Mouse (Mus musculus) stomach, postnatal 0 days (tissue): Measurements from ENCODE around the gene Prkab1. TPM values are rescaled to one million over a fixed set of nuclear protein-coding genes. Genes with fewer than 3 reads are reported as not detected.

Experiments used
- ATAC-seq: fragments of 200-750 bp; cut with Nextera tagmentation; 2 replicates; pipeline ENCODE4 v1.8.0; 2017; ENCODE audit not compliant: low FRiP score, low TSS enrichment
- DNase-seq: peaks from one replicate; pipeline ENCODE4 v3.0.0-alpha.2; 2016; ENCODE audit warnings: low spot score
- H3K27ac ChIP-seq: fragments of 300-500 bp; sonication (generic); replicated peaks from 2 replicates; pipeline ENCODE4 v1.5.1; 2014; ENCODE audit warnings: mild to moderate bottlenecking, control low read depth
- H3K27me3 ChIP-seq: fragments of 300-500 bp; sonication (generic); 2 replicates; pipeline ENCODE4 v1.6.1; 2014; ENCODE audit warnings: low read length; ENCODE audit not compliant: control insufficient read depth, insufficient read depth
- H3K36me3 ChIP-seq: fragments of 300-500 bp; sonication (generic); 2 replicates; pipeline ENCODE4 v1.6.1; 2014; ENCODE audit warnings: low read length, mixed read lengths; ENCODE audit not compliant: control insufficient read depth, insufficient read depth
- H3K4me1 ChIP-seq: fragments of 300-500 bp; sonication (generic); replicated peaks from 2 replicates; pipeline ENCODE4 v1.6.1; 2014; ENCODE audit warnings: antibody characterized with exemption; ENCODE audit not compliant: control insufficient read depth, insufficient read depth
- H3K4me2 ChIP-seq: fragments of 300-500 bp; sonication (generic); replicated peaks from 2 replicates; pipeline ENCODE4 v1.6.1; 2014; ENCODE audit warnings: low read depth, mild to moderate bottlenecking, control low read depth, moderate library complexity
- H3K4me3 ChIP-seq: fragments of 300-500 bp; sonication (generic); 2 replicates; pipeline ENCODE4 v1.5.1; 2014; ENCODE audit warnings: low read depth, low read length, control low read depth
- H3K9ac ChIP-seq: fragments of 300-500 bp; sonication (generic); 2 replicates; pipeline ENCODE4 v1.6.1; 2014; ENCODE audit warnings: mild to moderate bottlenecking, low read length, control low read depth, mixed read lengths
- H3K9me3 ChIP-seq: fragments of 300-500 bp; sonication (generic); 2 replicates; pipeline ENCODE4 v1.6.1; 2016; ENCODE audit warnings: low read length; ENCODE audit not compliant: control insufficient read depth
- CTCF ChIP-seq: IDR thresholded peaks from 2 replicates; pipeline ENCODE4 v1.5.1; 2016; ENCODE audit warnings: antibody characterized with exemption, low read depth, mild to moderate bottlenecking, moderate library complexity
- EP300 ChIP-seq: optimal IDR thresholded peaks from 2 replicates; pipeline ENCODE3; 2016; ENCODE audit warnings: antibody characterized with exemption
- WGBS: fragments of 180-500 bp; shearing (Covaris S2); extraction: QIAGEN DNeasy Blood & Tissue Kit; methylation state at CpG from one replicate; pipeline ENCODE4 v1.1.7; 2014; 5-methylcytosine and 5-hydroxymethylcytosine counted together
- polyA plus RNA-seq: library from polyadenylated mRNA; unstranded; fragments of >200 nt; fragmentation: Nextera tagmentation; extraction: Ambion mirVana; gene quantifications from 2 replicates; pipeline ENCODE4 v1.2.1, GENCODE M21; 2015

Prkab1 gene
- polyA plus RNA-seq, 1 experiment from 2014 or later = 56.6 TPM

DNA sequence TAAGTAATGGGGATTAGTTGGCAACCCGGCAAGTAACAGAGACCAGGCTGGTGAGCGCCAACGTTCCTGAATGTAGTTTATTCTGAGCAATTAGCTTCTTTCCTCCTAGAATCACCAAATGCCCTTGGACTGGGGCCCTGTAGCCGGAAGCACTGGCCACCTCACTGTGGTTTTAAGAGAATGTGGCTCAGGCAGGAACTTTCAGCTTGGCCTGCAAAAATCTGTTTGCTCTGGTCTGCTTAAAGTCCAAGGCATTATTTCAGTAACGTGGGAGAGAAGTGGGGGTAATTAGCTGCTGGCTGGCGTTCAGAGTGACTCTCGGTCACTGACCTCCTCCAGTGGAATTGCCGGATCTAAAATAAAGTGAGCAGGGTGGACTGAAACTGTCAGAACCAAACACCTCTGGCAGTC is 1.1 kb downstream of the Prkab1 start:
- WGBS = 10% methylated on average over 8 of the region's 8 CpGs
- ATAC-seq (peak; percentile 10; the same call in 1 of the 2 replicates), DNase-seq (peak; percentile 44)
- H3K9ac ChIP-seq = peak overlapping the region; percentile 85
- peaks cover 2% of the 10 kb centered on the region; the same call in 1 of the 2 replicates for H3K4me1 ChIP-seq
- H3K4me3 ChIP-seq = peak overlapping the region; percentile 81
- H3K27ac ChIP-seq = peak overlapping the region; percentile 84
- no peaks in the 10 kb centered on the region for H3K9me3 ChIP-seq
- peak overlapping the region; percentile 90 for H3K4me2 ChIP-seq
- H3K36me3 ChIP-seq = peaks cover 19% of the 10 kb centered on the region
- no peaks in the 10 kb centered on the region for H3K27me3 ChIP-seq
- TF ChIP-seq CTCF = no peak
- TF ChIP-seq EP300 = no peak

- 45% methylated on average over 7 of the region's 7 CpGs for WGBS
- ATAC-seq (peak; percentile 80), DNase-seq (peak; percentile 61)
- H3K9ac ChIP-seq = peak overlapping the region; percentile 85
- peak overlapping the region; percentile 84 for H3K27ac ChIP-seq
- H3K4me3 ChIP-seq = peak overlapping the region; percentile 81
- H3K36me3 ChIP-seq = peaks cover 24% of the 10 kb centered on the region
- H3K4me1 ChIP-seq = peaks cover 2% of the 10 kb centered on the region; the same call in 1 of the 2 replicates
- peak overlapping the region; percentile 90 for H3K4me2 ChIP-seq
- H3K9me3 ChIP-seq = no peaks in the 10 kb centered on the region
- H3K27me3 ChIP-seq = no peaks in the 10 kb centered on the region
- TF ChIP-seq CTCF (no peak), EP300 (no peak)
These were observed 1.6 kb downstream of the Prkab1 start for GRCm38 (mm10) chr5:116022658-116023200.

GRCm38 (mm10) chr5:116022131-116022530 is 2.2 kb downstream of the Prkab1 start:
- no peak for DNase-seq
- Histone ChIP-seq H3K9me3 (no peaks in the 10 kb centered on the region), H3K36me3 (peaks cover 30% of the 10 kb centered on the region), H3K9ac (peak overlapping the region; percentile 85; the same call in 1 of the 2 replicates), H3K4me3 (no peak overlapping the region), H3K27me3 (no peaks in the 10 kb centered on the region), H3K27ac (peak overlapping the region; percentile 71), H3K4me2 (peak overlapping the region; percentile 90), H3K4me1 (peaks cover 2% of the 10 kb centered on the region; the same call in 1 of the 2 replicates)
- WGBS = 83% methylated on average over 12 of the region's 12 CpGs
- no peak for ATAC-seq
- TF ChIP-seq CTCF = no peak
- no peak for TF ChIP-seq EP300

DNA sequence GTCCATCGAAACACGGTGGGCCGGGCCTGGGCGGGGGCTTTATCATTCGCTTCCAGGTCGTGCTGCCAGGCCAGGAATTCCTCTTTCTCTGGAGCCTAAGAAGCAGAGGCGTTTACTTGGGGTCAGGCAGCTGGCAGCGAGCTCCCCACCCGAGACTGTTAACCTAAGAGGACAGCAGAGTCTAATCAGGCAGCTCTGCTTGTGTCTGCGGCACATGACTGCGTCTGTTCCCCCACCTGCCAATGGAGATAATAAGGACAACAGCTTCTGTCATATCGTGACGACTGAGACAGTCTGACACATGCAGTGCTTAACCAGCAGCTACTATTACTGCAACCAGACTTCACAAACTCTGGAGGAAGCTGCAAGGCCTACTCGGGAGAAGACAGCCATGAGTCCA is 2.8 kb downstream of the Prkab1 start:
- TF ChIP-seq EP300 = no peak
- TF ChIP-seq CTCF = no peak
- DNase-seq = no peak
- Histone ChIP-seq H3K27ac (peak overlapping the region; percentile 18; the same call in 1 of the 2 replicates), H3K36me3 (peaks cover 36% of the 10 kb centered on the region), H3K27me3 (no peaks in the 10 kb centered on the region), H3K4me2 (no peak overlapping the region; the same call in 1 of the 2 replicates), H3K4me1 (peaks cover 2% of the 10 kb centered on the region; the same call in 1 of the 2 replicates), H3K9me3 (no peaks in the 10 kb centered on the region), H3K9ac (no peak overlapping the region), H3K4me3 (no peak overlapping the region)
- no peak for ATAC-seq
- WGBS = 82% methylated on average over 14 of the region's 14 CpGs

DNA sequence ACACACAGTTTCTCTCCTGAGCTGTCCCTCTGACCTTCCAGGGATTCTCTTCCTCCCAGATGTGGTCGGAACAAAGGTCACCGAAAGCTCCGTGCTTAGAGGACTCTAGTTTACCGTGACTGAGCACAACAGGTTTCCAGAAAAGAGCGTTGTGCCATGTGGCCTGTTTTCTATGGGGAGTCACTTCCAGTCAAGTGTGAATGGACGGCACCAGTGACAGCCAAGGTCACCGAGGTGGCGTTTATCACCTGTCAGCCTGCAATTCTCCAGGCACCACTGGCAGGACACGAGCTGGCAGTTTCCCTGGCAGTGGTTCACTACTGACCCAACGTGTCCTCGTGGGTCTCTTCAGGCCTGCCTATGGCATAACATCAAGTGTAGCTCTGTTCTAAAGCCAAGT is 4.9 kb downstream of the Prkab1 start:
- H3K36me3 ChIP-seq = peaks cover 49% of the 10 kb centered on the region
- WGBS = 55% methylated on average over 11 of the region's 11 CpGs
- no peak overlapping the region for H3K9ac ChIP-seq

DNA sequence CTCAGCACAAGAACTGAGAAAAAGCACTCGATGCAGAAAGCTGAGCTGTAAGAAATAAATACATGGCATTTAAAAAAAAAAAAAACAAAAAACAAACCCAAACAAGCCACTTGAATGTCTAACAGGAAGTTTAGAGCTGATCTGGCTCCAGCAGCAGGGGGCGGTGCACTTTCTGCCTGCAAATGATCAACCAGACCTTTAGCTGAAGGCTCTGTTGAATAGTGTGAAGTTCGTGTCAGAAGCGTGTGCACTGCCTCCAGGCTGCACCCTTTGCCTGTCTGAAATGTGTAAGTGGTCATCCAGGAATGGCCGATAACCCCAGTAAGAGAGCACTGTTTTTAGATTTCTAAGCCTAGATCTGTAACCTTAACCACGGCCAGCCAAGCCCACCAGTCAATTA is 5.5 kb downstream of the Prkab1 start:
- Histone ChIP-seq H3K9me3 (no peaks in the 10 kb centered on the region), H3K27ac (peak overlapping the region; percentile 56), H3K4me2 (no peak overlapping the region), H3K27me3 (no peaks in the 10 kb centered on the region), H3K9ac (peak overlapping the region; percentile 31; the same call in 1 of the 2 replicates), H3K4me3 (no peak overlapping the region), H3K4me1 (peaks cover 2% of the 10 kb centered on the region; the same call in 1 of the 2 replicates), H3K36me3 (peaks cover 52% of the 10 kb centered on the region)
- DNase-seq (peak; percentile 74), ATAC-seq (no peak)
- 69% methylated on average over 6 of the region's 6 CpGs for WGBS
- TF ChIP-seq CTCF = peak; percentile 57
- TF ChIP-seq EP300 = no peak

More for the DNA sequence above, 4.9 kb downstream of the Prkab1 start:
- Histone ChIP-seq H3K9me3 (no peaks in the 10 kb centered on the region), H3K27me3 (no peaks in the 10 kb centered on the region), H3K4me2 (no peak overlapping the region), H3K4me3 (no peak overlapping the region), H3K4me1 (peaks cover 2% of the 10 kb centered on the region; the same call in 1 of the 2 replicates), H3K27ac (peak overlapping the region; percentile 56)
- DNase-seq (no peak), ATAC-seq (no peak)
- TF ChIP-seq EP300 (no peak), CTCF (no peak)
